ENCODE assay signal across 23 mouse cellular contexts in the genomic region with DNA sequence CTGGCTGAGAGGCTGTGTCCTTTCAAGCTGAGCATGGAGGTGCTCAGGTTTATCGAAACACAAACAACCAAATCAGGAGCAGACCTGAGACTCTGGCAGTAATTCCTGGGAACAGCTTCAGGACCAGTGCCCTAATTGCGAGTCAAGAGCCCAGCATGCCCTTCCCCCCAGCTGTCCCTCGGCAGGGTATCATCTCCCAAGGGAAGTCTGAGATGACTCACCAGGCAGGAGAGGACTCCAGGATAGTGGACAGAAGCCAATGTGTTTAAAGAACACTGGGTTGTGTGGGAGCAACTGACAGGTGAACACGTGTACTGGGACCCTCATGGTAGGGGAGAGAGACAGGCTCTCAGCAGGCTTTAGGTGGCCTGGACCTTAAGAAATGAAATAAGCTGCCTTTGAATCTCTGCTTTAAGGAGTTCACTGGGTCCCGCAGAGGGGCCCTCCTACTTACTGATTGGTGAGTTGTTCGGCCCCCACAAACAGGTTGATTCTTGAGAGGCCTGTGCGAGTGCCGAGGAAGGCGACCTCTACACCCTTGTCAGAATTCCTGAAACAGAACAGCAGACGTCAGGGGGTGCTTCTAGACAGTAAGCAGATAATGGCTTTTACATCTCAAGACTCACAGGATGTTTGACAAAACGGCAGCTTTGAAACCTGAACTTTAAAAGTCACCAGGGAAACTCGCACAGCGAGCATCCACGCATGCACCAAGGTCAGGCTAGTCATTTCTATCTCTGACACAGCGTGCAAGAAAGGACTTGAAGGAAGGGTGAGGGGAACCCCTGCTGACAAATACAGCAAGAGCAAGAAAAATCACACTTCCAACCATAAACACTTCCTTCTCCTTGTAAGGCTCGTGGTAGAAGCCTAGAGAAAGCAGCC. TPM values are rescaled to one million over a fixed set of nuclear protein-coding genes. Genes with fewer than 3 reads are reported as not detected.
DNase-seq lines count a peak whose midpoint lies in the region; ATAC-seq and TF ChIP-seq lines count a peak whose summit lies in the region.
"Had no signal": no experiment of that assay in that cellular context is flagged by ENCODE, and none has a peak within 500 bp of the region (broad histone marks: within the 10 kb centered on the region; RNA-seq: fewer than 3 reads in every experiment).

No protein-coding gene starts in this region.

- peak; percentile 13 for DNase-seq in gastrocnemius, adult 18-20 months (ENCODE audit: low spot score)
- DNase-seq in gastrocnemius, postnatal 14 days: no peak
- peak; percentile 9 for DNase-seq in kidney, postnatal 0 days (ENCODE audit: low spot score)
- DNase-seq in kidney, postnatal 36 days: no peak
- peak; percentile 38 for DNase-seq in adrenal gland, postnatal 10 days
- DNase-seq in ovary, postnatal 36 days (ENCODE audit: low spot score): no peak
- DNase-seq: B cell, adult 2 months; cerebellum, postnatal 10 days; gastrocnemius, postnatal 25 days; lung, adult 2 months; lung, postnatal 36 days; right cerebral cortex, postnatal 25 days; thymus, postnatal 25 days had no signal

- intact Hi-C loops in gastrocnemius, postnatal 14 days (cut with DNase I; ENCODE audit: low total_unique reads): no loop called here

- H3K36me3 ChIP-seq in kidney, postnatal 0 days (ENCODE audit: insufficient read depth, low read length): no peaks in the 10 kb centered on the region
- H3K36me3 ChIP-seq: forebrain, embryonic 15.5 days; hindbrain, embryonic 15.5 days; kidney, embryonic 15.5 days; limb, embryonic 10.5 days had no signal

- ATAC-seq in kidney, postnatal 0 days (replicated peaks; ENCODE audit: low FRiP score, low read depth): no peak
- no peak for ATAC-seq in activated CD4-positive, CD25-positive, alpha-beta regulatory T cell, adult 4 months
- ATAC-seq: forebrain, embryonic 15.5 days; intestine, embryonic 16.5 days had no signal

- H3K27ac ChIP-seq in kidney, postnatal 0 days: no peak overlapping the region
- H3K27ac ChIP-seq: forebrain, embryonic 15.5 days; hindbrain, embryonic 15.5 days; kidney, embryonic 15.5 days; limb, embryonic 10.5 days; neural tube, embryonic 13.5 days had no signal

- no peak overlapping the region for H3K9ac ChIP-seq in kidney, postnatal 0 days (ENCODE audit: low read depth, low read length)
- H3K9ac ChIP-seq: forebrain, embryonic 15.5 days; hindbrain, embryonic 15.5 days; kidney, embryonic 15.5 days; neural tube, embryonic 13.5 days had no signal

- WGBS in kidney, postnatal 0 days: 35% methylated on average over 16 of the region's 16 CpGs

- no peaks in the 10 kb centered on the region for H3K4me1 ChIP-seq in kidney, postnatal 0 days (replicated peaks; ENCODE audit: insufficient read depth, low read length)
- H3K4me1 ChIP-seq: forebrain, embryonic 15.5 days; hindbrain, embryonic 15.5 days; kidney, embryonic 15.5 days; neural tube, embryonic 13.5 days had no signal

- no peaks in the 10 kb centered on the region for H3K27me3 ChIP-seq in kidney, postnatal 0 days (ENCODE audit: insufficient read depth, low read length)
- H3K27me3 ChIP-seq: forebrain, embryonic 15.5 days; hindbrain, embryonic 15.5 days; kidney, embryonic 15.5 days; neural tube, embryonic 13.5 days had no signal

- H3K9me3 ChIP-seq in kidney, postnatal 0 days (replicated peaks; ENCODE audit: low read length): no peaks in the 10 kb centered on the region
- H3K9me3 ChIP-seq: forebrain, embryonic 15.5 days; hindbrain, embryonic 15.5 days; kidney, embryonic 15.5 days; limb, embryonic 10.5 days; neural tube, embryonic 13.5 days had no signal

- 0 out of 2 replicates have a peak, but pooled peaks have one; percentile 5 for TF ChIP-seq CTCF in kidney, postnatal 0 days (IDR thresholded peaks at IDR 0.05; ENCODE audit: low read depth)

- no peak overlapping the region for H3K4me3 ChIP-seq in kidney, postnatal 0 days (replicated peaks; ENCODE audit: low read depth, low read length)
- H3K4me3 ChIP-seq: erythroblast, embryonic 14.5 days; forebrain, embryonic 15.5 days; hindbrain, embryonic 15.5 days; kidney, embryonic 15.5 days; limb, embryonic 10.5 days; neural tube, embryonic 13.5 days had no signal

- H3K4me2 ChIP-seq in kidney, postnatal 0 days (ENCODE audit: low read length): no peak overlapping the region
- H3K4me2 ChIP-seq: forebrain, embryonic 15.5 days; hindbrain, embryonic 15.5 days; kidney, embryonic 15.5 days; liver, embryonic 11.5 days; neural tube, embryonic 13.5 days had no signal

RNA-seq across cellular contexts. Expression of a gene that starts 34.2 kb away (rescaled TPM):
- 10 to 100 TPM; 25.4 to 26.4 TPM for total RNA-seq in gastrocnemius, adult 18-20 months (2021)
- 10 to 100 TPM; 23.4 to 35.1 TPM for total RNA-seq in gastrocnemius, postnatal 14 days (2021)
- 0.04 TPM in 2 replicates for polyA plus RNA-seq in kidney, postnatal 0 days (2015; fragmentation: Nextera tagmentation; extraction: Ambion mirVana)
- 1 to 10 TPM in 1 of 2 experiments, under 1 TPM in 1; 0.72 to 3.7 TPM for total RNA-seq in adrenal gland, postnatal 10 days (2021)
- polyA plus RNA-seq in activated CD4-positive, CD25-positive, alpha-beta regulatory T cell, adult 4 months (2017; shearing (Covaris generic)): not detected
- total RNA-seq: layer of hippocampus, adult 18-20 months had no signal
- polyA plus RNA-seq: intestine, embryonic 16.5 days; limb, embryonic 10.5 days; liver, embryonic 11.5 days had no signal

Comparison
In these comparisons a context has a peak if more than half of its experiments do, and no peak if none do; other contexts are left out.
1. DNase-seq: peak in gastrocnemius, adult 18-20 months (single experiment), kidney, postnatal 0 days (single experiment) and adrenal gland, postnatal 10 days (single experiment); none in gastrocnemius, postnatal 14 days (single experiment), kidney, postnatal 36 days (0 of 2) and ovary, postnatal 36 days (single experiment).
2. RNA of a gene that starts 34.2 kb away (total RNA-seq): 23.4 to 35.1 TPM in gastrocnemius, postnatal 14 days and 25.4 to 26.4 TPM in gastrocnemius, adult 18-20 months; 0.72 to 3.7 TPM in adrenal gland, postnatal 10 days; every median in the first group is over 4 times any median in the second.